Mouse (Mus musculus) ES-E14 (cell line): Measurements from ENCODE around the gene Atpaf1.

Source experiments
- CHD2 ChIP-seq: IDR thresholded peaks from 2 replicates; pipeline ENCODE4 v1.6.1; 2014; ENCODE audit warnings: mild to moderate bottlenecking, low read depth, low read length, inconsistent platforms
- HCFC1 ChIP-seq: IDR thresholded peaks from 2 replicates; pipeline ENCODE4 v1.6.1; 2012; ENCODE audit warnings: low read length, inconsistent platforms, borderline replicate concordance; ENCODE audit not compliant: insufficient read depth
- MAFK ChIP-seq: IDR thresholded peaks from 2 replicates; pipeline ENCODE4 v1.6.1; 2014; ENCODE audit warnings: mild to moderate bottlenecking, low read depth, low read length, inconsistent platforms; ENCODE audit not compliant: insufficient read depth
- ZC3H11A ChIP-seq: IDR thresholded peaks from 2 replicates; pipeline ENCODE4 v1.6.1; 2012; ENCODE audit warnings: low read depth, mild to moderate bottlenecking, inconsistent platforms, low read length, borderline replicate concordance
- ZNF384 ChIP-seq: IDR thresholded peaks from 2 replicates; pipeline ENCODE4 v1.6.1; 2012; ENCODE audit warnings: low read depth, low read length, inconsistent platforms

- TF ChIP-seq ZNF384, result no peak
- TF ChIP-seq HCFC1, result no peak
- no peak for TF ChIP-seq CHD2
- TF ChIP-seq MAFK, result no peak
- no peak for TF ChIP-seq ZC3H11A
Measured at GRCm38 (mm10) chr4:115848083-115848482, 63.5 kb downstream of the Atpaf1 start.
